Mouse (Mus musculus): ENCODE measurements around the gene Ptpn7. TPM values are rescaled to one million over a fixed set of nuclear protein-coding genes. Genes with fewer than 3 reads are reported as not detected.
"Not testable (repeated sequence)": the region's sequence is repeated elsewhere in the genome, so short reads cannot be mapped to it uniquely, and the experiment has no call there.

Gene Ptpn7
- polyA plus RNA-seq, 1 experiment = 27.6 TPM

GRCm38 (mm10) chr1:135111271-135111670, 21.2 kb upstream of the Ptpn7 start:
- not testable (repeated sequence) for H3K27ac ChIP-seq (ENCODE audit: control insufficient read depth, insufficient read depth, low read depth, low read length, poor library complexity); H3K4me1 ChIP-seq (ENCODE audit: control insufficient read depth, insufficient read depth, low read length)
- 33% methylated on average over 5 of the region's 5 CpGs for WGBS

GRCm38 (mm10) chr1:135112661-135113060, 19.8 kb upstream of the Ptpn7 start:
- no peaks in the 10 kb centered on the region; the same call in 1 of the 2 replicates for H3K4me1 ChIP-seq (ENCODE audit: control insufficient read depth, insufficient read depth, low read length)
- WGBS = under 1% methylated on average over 8 of the region's 8 CpGs
- H3K4me3 ChIP-seq (replicated peaks; ENCODE audit: control insufficient read depth, low read depth, low read length) = no peak overlapping the region
- H3K27ac ChIP-seq (ENCODE audit: control insufficient read depth, insufficient read depth, low read depth, low read length, poor library complexity) = no peak overlapping the region
- TF ChIP-seq POLR2A (IDR thresholded peaks at IDR 0.05; ENCODE audit: borderline replicate concordance, control insufficient read depth, low read depth, low read length) (no peak), CTCF (IDR thresholded peaks at IDR 0.05; ENCODE audit: control insufficient read depth, insufficient read depth, low read length) (peak; percentile 97)

More at GRCm38 (mm10) chr1:135111271-135111670, 21.2 kb upstream of the Ptpn7 start:
- not testable (repeated sequence) for H3K4me3 ChIP-seq (replicated peaks; ENCODE audit: control insufficient read depth, low read depth, low read length)
- TF ChIP-seq CTCF (IDR thresholded peaks at IDR 0.05; ENCODE audit: control insufficient read depth, insufficient read depth, low read length) = 0 out of 2 replicates have a peak, but pooled peaks have one; percentile 5

GRCm38 (mm10) chr1:135124573-135125363, 7.7 kb upstream of the Ptpn7 start:
- 71% methylated on average over 8 of the region's 8 CpGs for WGBS

GRCm38 (mm10) chr1:135125990-135126389, 6.5 kb upstream of the Ptpn7 start:
- Histone ChIP-seq H3K4me1 (ENCODE audit: control insufficient read depth, insufficient read depth, low read length) (peaks cover 3% of the 10 kb centered on the region), H3K4me3 (replicated peaks; ENCODE audit: control insufficient read depth, low read depth, low read length) (no peak overlapping the region), H3K27ac (ENCODE audit: control insufficient read depth, insufficient read depth, low read depth, low read length, poor library complexity) (no peak overlapping the region)
- 66% methylated on average over 8 of the region's 8 CpGs for WGBS
- TF ChIP-seq CTCF (IDR thresholded peaks at IDR 0.05; ENCODE audit: control insufficient read depth, insufficient read depth, low read length) = no peak

More at GRCm38 (mm10) chr1:135124573-135125363, 7.7 kb upstream of the Ptpn7 start:
- Histone ChIP-seq H3K4me3 (replicated peaks; ENCODE audit: control insufficient read depth, low read depth, low read length) (no peak overlapping the region), H3K4me1 (ENCODE audit: control insufficient read depth, insufficient read depth, low read length) (peaks cover 3% of the 10 kb centered on the region), H3K27ac (ENCODE audit: control insufficient read depth, insufficient read depth, low read depth, low read length, poor library complexity) (no peak overlapping the region)
- TF ChIP-seq POLR2A (IDR thresholded peaks at IDR 0.05; ENCODE audit: borderline replicate concordance, control insufficient read depth, low read depth, low read length) = no peak
- TF ChIP-seq CTCF (IDR thresholded peaks at IDR 0.05; ENCODE audit: control insufficient read depth, insufficient read depth, low read length) = no peak

GRCm38 (mm10) chr1:135126443-135127027, 6.0 kb upstream of the Ptpn7 start:
- Histone ChIP-seq H3K4me1 (ENCODE audit: control insufficient read depth, insufficient read depth, low read length) (peaks cover 6% of the 10 kb centered on the region), H3K27ac (ENCODE audit: control insufficient read depth, insufficient read depth, low read depth, low read length, poor library complexity) (no peak overlapping the region), H3K4me3 (replicated peaks; ENCODE audit: control insufficient read depth, low read depth, low read length) (no peak overlapping the region)
- WGBS = 77% methylated on average over 4 of the region's 4 CpGs
- TF ChIP-seq CTCF (IDR thresholded peaks at IDR 0.05; ENCODE audit: control insufficient read depth, insufficient read depth, low read length) = no peak

- no peak for TF ChIP-seq POLR2A (IDR thresholded peaks at IDR 0.05; ENCODE audit: borderline replicate concordance, control insufficient read depth, low read depth, low read length)
- TF ChIP-seq CTCF (IDR thresholded peaks at IDR 0.05; ENCODE audit: control insufficient read depth, insufficient read depth, low read length) = no peak
- 42% methylated on average over 6 of the region's 6 CpGs for WGBS
- Histone ChIP-seq H3K27ac (ENCODE audit: control insufficient read depth, insufficient read depth, low read depth, low read length, poor library complexity) (no peak overlapping the region), H3K4me1 (ENCODE audit: control insufficient read depth, insufficient read depth, low read length) (peaks cover 10% of the 10 kb centered on the region), H3K4me3 (replicated peaks; ENCODE audit: control insufficient read depth, low read depth, low read length) (no peak overlapping the region)
Measured at GRCm38 (mm10) chr1:135128011-135128441, 4.5 kb upstream of the Ptpn7 start.

GRCm38 (mm10) chr1:135128986-135129385, 3.5 kb upstream of the Ptpn7 start:
- WGBS = 11% methylated on average over 9 of the region's 9 CpGs
- peaks cover 10% of the 10 kb centered on the region for H3K4me1 ChIP-seq (ENCODE audit: control insufficient read depth, insufficient read depth, low read length)
- H3K27ac ChIP-seq (ENCODE audit: control insufficient read depth, insufficient read depth, low read depth, low read length, poor library complexity) = no peak overlapping the region
- TF ChIP-seq POLR2A (IDR thresholded peaks at IDR 0.05; ENCODE audit: borderline replicate concordance, control insufficient read depth, low read depth, low read length) (no peak), CTCF (IDR thresholded peaks at IDR 0.05; ENCODE audit: control insufficient read depth, insufficient read depth, low read length) (no peak)
- no peak overlapping the region for H3K4me3 ChIP-seq (replicated peaks; ENCODE audit: control insufficient read depth, low read depth, low read length)

GRCm38 (mm10) chr1:135129543-135130183, 2.8 kb upstream of the Ptpn7 start:
- TF ChIP-seq CTCF (IDR thresholded peaks at IDR 0.05; ENCODE audit: control insufficient read depth, insufficient read depth, low read length) (no peak), POLR2A (IDR thresholded peaks at IDR 0.05; ENCODE audit: borderline replicate concordance, control insufficient read depth, low read depth, low read length) (no peak)
- H3K27ac ChIP-seq (ENCODE audit: control insufficient read depth, insufficient read depth, low read depth, low read length, poor library complexity) = no peak overlapping the region
- WGBS = 64% methylated on average over 9 of the region's 9 CpGs
- no peak overlapping the region for H3K4me3 ChIP-seq (replicated peaks; ENCODE audit: control insufficient read depth, low read depth, low read length)
- H3K4me1 ChIP-seq (ENCODE audit: control insufficient read depth, insufficient read depth, low read length) = peaks cover 11% of the 10 kb centered on the region
